Mouse (Mus musculus) T-cell, adult 2 months (primary cell): ENCODE measurements around the gene Fam160a1.

Experiments
- DNase-seq: peaks from one replicate; pipeline ENCODE4 v3.0.0; 2022; ENCODE audit warnings: low spot score

Fam160a1 gene

GRCm38 (mm10) chr3:85679312-85679933, 137.7 kb downstream of the Fam160a1 start:
- no peak for DNase-seq

GRCm38 (mm10) chr3:85677952-85678351, 139.1 kb downstream of the Fam160a1 start:
- DNase-seq, result no peak

- DNase-seq, result no peak
Observed at GRCm38 (mm10) chr3:85677133-85677532, 140.0 kb downstream of the Fam160a1 start.

- no peak for DNase-seq
Observed at GRCm38 (mm10) chr3:85669844-85670243, 147.2 kb downstream of the Fam160a1 start.

- no peak for DNase-seq
Observed at GRCm38 (mm10) chr3:85667683-85668082, 149.4 kb downstream of the Fam160a1 start.

- DNase-seq, result no peak
Observed at GRCm38 (mm10) chr3:85666736-85667135, 150.4 kb downstream of the Fam160a1 start.

- no peak for DNase-seq
Observed at GRCm38 (mm10) chr3:85666166-85666565, 150.9 kb downstream of the Fam160a1 start.

GRCm38 (mm10) chr3:85664591-85665171, 152.4 kb downstream of the Fam160a1 start:
- DNase-seq, result no peak

GRCm38 (mm10) chr3:85663826-85664225, 153.3 kb downstream of the Fam160a1 start:
- no peak for DNase-seq

- DNase-seq, result no peak
Observed at GRCm38 (mm10) chr3:85661926-85662813, 154.9 kb downstream of the Fam160a1 start.

- DNase-seq, result no peak
Observed at GRCm38 (mm10) chr3:85659681-85660080, 157.4 kb downstream of the Fam160a1 start.

GRCm38 (mm10) chr3:85655538-85655937, 161.6 kb downstream of the Fam160a1 start:
- DNase-seq, result no peak

- no peak for DNase-seq
Observed at GRCm38 (mm10) chr3:85652727-85653665, 164.1 kb downstream of the Fam160a1 start.

- no peak for DNase-seq
Observed at GRCm38 (mm10) chr3:85649176-85649575, 167.9 kb downstream of the Fam160a1 start.

- no peak for DNase-seq
Observed at GRCm38 (mm10) chr3:85645517-85646004, 171.5 kb downstream of the Fam160a1 start.

- no peak for DNase-seq
Observed at GRCm38 (mm10) chr3:85644814-85645213, 172.3 kb downstream of the Fam160a1 start.

- no peak for DNase-seq
Observed at GRCm38 (mm10) chr3:85641751-85642150, 175.3 kb downstream of the Fam160a1 start.

GRCm38 (mm10) chr3:85636716-85637447, 180.2 kb downstream of the Fam160a1 start:
- DNase-seq, result no peak

- DNase-seq, result no peak
Observed at GRCm38 (mm10) chr3:85635591-85635990, 181.5 kb downstream of the Fam160a1 start.

GRCm38 (mm10) chr3:85635126-85635419, 182.0 kb downstream of the Fam160a1 start:
- DNase-seq, result no peak
